Mouse (Mus musculus): Measurements from ENCODE around the gene Bbx.

DNA sequence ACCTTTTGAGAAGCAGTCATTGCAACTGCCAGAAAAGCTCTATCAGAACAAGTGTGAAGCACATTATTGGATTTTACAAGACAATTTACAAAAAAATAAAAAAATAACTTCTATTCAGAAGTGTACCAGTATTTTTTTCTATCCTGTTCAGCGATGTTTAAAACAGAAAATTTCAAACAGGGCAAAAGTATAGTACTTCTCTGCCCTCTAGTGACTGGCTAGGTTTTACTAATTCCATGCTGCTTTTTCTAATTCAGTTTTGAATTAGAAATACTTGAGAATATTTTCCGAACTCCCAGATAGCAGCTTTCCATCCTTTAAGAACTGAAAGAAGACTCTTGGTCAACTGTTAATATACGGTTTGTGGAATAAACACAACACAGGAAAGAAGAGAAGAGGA, 110.8 kb downstream of the Bbx start:
- TF ChIP-seq GATA1 (IDR thresholded peaks at IDR 0.05; ENCODE audit: borderline replicate concordance, low read length) = no peak
- no peak for TF ChIP-seq FLI1 (IDR thresholded peaks at IDR 0.05; ENCODE audit: low read length)
